Mouse (Mus musculus): ENCODE data around the gene Noc3l. TPM values are rescaled to one million over a fixed set of nuclear protein-coding genes. Genes with fewer than 3 reads are reported as not detected.

Gene Noc3l
- 10 to 100 TPM; 15.2 to 20.5 (median 16.4) TPM for total RNA-seq (2022)

DNA sequence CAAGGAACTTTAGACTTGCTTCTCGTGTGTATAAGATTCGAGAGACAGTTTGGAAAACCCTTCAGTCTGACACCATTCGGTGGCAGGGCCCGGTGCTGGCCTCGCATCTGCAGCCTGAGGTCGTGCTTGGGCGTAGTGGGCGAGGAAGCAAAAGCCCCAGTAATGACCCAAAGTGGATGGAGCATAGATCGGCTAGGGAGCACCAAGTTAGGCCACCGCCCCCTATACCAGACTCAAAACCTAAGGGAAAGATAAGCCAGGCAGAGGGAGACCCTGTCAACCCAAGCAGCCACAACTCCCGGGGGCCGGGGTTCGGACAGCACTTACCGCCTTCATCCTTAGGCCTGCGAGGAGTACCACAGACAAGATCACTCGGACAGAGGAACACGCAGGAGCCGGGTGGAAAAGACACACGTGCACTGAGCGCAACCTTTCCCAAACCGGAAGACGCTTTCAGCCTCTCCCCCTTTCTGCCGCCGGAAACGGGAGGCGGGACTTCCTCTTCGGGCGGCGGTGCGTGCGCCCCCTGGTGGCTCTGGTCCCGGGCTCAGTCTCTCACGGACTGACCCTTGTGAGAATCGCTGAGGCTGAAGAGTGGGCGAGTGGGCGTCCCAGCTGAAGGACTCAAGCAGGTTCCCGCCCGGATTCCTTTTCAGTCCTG lies at the start of gene Noc3l:
Gene Noc3l, minus strand, starts transcription at position 472 of the 661 bp plus-strand sequence.
- DNase-seq: peak; percentile 87

DNA sequence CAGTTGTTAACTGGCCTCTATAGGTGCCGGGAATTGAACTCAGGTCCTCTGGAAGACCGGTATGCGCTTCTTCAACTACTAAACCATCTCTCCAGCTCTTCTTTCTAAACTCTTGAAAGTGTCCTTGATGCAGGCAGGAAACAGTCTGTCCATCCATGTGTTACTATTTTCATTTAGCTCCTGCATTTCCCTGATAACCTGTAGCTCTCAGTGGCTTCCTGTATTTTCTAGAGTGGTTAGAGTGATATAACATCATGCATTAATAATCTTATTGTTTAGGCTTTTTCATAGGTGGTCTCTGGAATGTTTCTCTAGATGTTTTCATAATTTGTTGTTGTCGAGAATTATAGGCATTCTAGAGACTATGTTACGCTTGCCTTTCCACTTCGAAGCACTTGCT lies 43.5 kb upstream of the Noc3l start:
- DNase-seq: no peak

DNA sequence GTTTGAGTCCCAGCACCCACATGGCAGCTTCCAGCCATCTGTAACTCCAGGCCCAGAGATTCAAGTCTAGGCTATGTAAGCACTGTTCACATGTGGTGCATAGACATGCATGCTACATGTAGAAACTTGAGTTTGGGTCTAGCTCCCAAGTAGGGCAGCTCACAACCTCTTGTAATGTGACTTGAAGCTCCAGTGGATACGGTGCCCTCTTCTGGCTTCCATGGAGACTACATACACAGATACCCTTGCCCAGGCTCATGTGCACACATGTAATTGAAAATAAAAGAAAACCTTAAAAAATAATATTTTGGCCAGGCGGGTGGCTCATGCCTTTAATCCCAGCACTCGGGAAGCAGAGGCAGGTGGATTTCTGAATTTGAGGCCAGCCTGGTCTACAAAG lies 39.2 kb upstream of the Noc3l start:
- DNase-seq: no peak

DNA sequence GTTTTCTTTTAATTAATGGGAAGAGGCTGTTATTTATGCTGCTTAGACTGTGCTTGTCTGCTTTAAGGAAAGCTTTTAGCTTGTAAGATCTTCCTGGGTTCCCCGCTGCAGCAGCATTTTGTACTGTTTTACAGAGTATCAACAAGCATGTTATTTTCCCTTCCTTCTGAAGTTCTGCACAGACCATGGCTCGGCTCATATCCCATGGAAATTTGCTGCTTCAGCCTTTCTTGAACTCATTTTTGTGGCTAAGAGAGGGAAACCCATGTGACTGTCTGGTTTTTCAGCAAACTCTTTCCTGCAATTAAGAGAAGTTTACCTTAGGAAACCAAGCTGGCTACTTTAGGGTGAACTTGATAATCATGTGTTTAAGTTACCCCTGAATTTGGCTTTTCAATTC lies 27.3 kb upstream of the Noc3l start:
- DNase-seq: no peak

DNA sequence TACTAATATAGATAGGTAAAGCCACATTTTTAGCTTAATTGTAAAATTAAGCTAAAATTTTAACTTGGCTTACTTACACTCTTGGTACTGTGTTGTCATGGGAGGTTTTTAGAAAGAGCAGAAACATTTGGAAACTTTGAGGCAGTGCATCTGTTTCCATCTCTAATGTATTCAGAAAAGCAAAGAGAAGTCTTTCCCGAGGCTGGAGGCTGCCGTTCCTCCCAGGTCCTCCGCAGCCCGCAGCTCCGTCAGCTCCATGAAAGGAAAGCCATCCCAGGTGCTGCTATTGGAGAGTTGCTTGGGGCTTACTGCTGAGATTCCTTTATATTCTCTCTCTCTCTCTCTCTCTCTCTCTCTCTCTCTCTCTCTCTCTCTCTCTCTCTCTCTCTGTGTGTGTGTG lies 25.8 kb upstream of the Noc3l start:
- no peak for DNase-seq

DNA sequence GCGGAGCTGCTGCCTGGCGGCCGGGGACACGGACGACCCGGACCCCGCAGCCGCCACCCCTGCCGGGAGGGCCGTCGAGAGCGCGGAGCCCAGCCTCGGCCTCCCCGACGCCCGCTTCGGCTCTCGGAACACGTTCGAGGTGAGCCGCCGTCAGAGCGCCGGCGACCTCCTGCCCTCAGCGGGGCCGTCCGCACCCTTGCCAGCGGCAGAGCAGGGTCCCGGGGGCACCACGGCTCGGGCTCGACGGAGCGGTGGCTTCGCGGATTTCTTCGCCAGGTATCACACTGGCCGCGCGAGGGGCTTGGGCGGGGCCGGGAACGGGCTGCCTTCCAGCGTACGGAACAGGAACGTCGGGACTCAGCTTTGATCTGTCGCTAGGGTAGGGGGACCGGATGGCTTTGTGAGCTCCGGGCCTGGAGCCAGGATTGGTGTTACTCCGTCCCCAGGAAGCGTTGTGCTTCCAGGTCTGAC lies 18.2 kb upstream of the Noc3l start:
- peak; percentile 53 for DNase-seq

DNA sequence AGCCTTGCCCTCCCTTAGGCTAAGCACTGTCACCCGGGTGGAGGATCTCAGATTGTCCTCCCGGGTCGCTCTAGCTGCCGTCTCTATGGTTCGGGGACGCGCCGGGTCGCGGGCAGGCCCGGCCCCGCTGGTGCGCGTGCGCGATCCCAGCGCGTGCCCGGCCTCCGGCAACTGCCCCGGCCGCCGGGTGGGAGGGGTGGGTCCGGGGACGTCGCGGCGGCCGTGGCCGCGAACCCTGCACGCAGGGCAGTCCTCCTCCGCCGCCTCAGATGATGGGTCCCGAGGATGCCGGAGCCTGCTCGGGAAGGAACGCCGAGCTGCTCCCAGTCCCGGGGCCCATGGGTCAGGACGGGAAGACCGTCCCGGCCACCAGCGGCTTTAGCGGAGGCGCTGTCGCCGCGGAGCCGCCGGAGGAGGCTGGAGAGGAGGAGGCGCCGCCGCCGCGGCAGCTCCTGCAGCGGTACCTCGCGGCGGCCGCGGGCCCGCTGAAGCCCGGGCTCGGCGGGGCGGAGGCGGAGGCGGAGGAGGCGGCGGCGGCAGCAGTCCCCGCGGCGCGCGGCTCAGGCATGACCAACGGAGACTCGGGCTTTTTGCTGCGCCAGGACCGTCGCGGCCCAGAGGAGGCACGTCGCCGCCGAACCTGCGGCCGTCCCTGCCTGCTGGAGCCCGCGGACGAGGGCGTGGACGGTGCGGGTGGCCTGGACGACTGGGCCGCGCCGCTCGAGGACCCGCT lies 17.6 kb upstream of the Noc3l start, which contains the start of gene Tbc1d12:
Gene Tbc1d12, plus strand, starts transcription at position 142 of the 733 bp plus-strand sequence.
- peak; percentile 86 for DNase-seq

DNA sequence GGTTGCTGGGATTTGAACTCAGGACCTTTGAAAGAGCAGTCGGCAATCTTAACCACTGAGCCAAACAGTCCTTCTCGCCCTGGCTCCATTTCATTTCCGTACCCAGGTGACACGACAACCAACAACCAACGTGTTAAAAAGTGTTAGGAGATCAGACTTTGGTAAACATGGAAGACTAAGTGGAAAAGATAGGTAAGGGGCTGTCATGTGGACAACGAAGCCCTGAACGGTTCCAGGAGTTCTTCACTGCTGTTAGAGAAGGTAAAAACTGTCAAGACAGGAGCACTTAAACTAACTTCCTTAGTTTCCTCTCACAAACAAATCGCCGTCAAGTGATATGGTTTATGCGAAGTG lies 17.0 kb upstream of the Noc3l start:
- DNase-seq: no peak

DNA sequence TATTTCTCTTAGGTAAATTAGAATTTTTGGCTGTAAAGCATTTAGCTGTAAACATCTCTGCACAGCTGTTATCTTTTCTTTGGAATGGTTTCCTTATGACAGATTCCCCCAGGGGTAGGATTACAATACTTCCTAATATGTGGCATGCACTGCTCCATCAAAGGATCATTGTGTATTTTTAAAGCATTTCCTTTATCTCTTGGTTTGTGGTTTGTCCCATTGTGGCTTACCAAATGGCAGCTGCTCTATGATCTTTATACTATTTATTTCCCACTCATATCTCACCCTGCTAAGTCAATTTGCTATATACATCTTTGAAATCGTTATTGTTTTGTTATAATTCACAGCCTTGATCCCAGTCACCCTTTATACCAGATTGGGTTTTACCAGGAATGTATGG lies 14.2 kb upstream of the Noc3l start:
- no peak for DNase-seq

DNA sequence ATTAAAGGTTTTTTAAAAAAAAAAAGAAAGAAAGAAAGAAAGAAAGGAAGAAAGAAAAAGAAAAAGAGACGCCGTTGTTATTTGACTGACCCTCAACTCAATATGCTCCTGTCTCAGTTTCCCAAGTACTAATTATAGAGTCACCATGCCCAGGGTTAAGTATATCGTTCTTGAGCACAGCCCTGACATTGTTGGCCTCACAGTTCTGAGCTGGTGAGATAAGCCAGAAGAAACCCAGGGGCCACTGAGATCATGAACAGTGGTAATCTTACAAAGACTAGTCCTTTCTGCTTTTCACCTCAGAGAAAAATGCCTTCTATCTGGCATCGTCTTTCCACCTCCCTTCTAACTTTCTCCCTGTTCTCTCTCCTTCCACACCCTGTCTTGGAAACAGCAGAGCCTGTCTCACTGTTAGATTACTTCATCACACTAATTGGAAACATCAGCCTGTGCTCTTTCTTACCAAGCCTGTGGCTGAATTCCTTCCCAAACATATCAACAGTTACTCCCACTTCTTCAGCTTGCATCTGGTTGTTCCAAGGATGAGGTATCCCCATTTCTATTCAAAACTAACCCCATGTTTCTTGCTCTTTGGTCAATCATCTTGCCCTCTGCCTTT lies 1.3 kb upstream of the Noc3l start:
- DNase-seq: no peak

DNA sequence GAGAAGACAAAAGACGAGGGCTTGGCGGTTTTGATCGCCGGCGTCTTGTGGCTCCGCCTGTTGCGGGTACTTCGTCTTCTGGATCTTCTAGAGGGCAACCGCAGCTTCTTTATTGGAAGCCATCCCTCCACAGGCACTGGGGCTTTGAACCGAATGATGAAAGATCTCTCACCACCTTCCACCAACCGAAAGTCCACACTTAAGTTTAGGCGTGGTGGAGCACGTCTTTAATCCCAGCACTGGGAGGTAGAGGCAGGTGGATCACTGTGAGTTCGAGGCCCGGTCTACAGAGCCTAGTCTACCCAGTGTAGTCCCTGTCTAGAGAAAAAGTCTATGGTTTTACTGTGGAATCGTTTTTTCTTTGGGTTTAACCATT lies 378 bp upstream of the Noc3l start:
- no peak for DNase-seq

DNA sequence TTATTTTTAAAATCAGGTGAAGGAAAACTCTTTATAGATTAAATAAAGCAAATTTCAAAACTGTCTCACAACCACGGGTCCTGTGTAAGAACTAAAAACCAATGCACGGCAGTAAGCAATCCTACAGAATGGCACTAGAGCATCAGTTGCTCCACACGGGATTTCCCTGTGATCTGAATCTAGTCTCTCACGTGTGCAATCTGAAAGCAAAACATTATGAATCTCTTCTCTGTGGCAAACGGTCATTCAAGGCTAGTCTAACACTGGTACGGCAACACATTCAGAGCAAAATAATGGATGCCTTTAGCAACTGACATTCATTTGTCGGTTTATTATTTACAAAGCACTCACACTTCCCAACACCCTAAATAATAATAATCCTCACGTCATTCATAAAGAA lies 846 bp downstream of the Noc3l start:
- no peak for DNase-seq

DNA sequence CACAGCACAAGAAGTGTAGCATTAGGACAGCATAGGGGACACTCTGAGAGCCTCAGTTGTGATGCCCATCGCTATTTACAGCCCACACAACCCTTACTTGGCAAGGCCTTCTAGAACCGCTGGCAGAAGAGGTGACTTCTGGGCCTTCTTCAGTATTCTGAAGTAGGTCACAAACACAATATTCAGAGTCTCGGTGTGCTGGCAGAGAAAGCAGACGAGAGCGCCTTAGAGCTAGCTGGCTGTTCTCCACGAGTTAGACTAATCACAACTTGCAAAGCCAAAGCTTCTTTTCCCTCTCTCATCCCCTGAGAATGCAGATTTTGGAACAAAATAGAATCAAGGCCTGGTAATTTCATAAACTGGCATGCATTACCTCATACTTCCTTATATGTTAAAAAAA lies 20.2 kb downstream of the Noc3l start:
- DNase-seq: no peak

DNA sequence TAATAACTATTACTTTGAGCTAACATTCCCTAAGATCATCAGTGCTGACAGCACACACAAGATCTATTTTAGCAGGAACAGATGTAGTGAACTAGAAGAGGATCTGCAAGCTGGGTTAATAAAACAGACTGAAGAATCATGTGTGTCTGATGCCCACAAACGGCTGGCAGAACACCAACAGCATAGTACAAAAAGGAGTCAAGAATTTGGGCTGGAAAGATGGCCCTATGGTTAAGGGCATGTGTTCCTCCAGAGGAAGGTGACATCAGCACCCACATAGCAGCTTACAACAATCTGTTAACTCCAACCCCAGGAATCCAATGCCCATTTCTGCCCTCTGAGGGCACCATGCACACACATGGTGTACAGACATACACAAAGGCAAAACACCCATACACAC lies 20.7 kb downstream of the Noc3l start:
- no peak for DNase-seq

DNA sequence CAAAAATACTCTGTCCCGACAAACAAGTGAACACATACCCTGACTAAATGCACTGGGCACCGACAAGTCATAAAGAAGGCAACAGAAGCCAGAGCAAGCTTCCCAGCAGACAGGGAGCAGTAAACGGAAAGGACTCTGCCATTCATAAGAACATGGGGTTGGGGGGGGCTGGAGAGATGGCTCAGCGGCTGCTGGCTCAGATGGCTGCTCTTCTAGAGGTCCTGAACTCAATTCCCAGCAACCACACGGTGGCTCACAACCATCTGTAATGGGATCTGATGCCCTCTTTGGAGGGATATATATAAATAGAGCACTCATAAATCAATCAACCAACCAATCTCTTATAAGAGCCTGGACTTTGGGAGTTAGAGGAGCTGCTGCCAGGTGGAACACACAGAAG lies 22.5 kb downstream of the Noc3l start:
- no peak for DNase-seq

DNA sequence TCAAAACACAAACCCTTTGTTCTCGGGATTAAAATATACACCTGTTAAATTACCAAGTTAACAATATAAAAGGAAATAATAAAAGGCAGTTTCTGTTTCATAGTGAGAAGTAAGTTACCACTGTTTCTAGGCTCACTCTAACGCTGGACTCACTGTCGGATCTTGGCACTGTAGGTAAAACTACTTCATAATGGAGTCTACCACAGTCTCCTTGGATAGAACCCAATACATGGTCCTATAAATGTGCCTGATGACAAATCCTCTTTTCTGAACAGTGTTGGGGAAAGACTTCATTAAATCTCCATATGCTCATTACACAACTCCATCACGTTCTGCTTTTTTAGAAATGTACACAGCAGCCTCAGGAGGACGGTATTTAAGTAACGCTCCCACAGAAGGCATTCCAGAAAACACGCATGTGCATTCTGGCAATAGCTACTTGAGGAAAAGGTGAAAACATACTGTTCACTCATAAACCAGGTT lies 25.4 kb downstream of the Noc3l start:
- DNase-seq: no peak

DNA sequence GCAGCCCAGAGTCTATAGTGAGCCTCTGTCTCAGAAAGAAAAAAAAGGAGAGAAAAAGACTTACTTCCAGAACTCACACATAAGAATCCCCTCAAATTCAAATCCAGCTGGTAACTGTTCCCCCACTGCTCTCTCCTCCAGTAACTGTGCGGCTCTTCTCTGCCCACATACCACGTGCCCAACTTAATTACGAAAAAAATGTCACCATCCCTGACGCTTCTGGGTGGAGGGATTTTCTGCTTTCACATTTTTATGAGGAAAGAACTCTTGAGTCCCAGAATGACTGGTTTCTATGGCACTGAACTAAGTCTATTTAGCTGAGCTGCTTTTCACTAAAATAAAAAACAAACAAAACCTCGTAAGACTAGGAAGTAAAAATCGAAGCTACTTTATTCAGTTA lies 31.3 kb downstream of the Noc3l start:
- no peak for DNase-seq

DNA sequence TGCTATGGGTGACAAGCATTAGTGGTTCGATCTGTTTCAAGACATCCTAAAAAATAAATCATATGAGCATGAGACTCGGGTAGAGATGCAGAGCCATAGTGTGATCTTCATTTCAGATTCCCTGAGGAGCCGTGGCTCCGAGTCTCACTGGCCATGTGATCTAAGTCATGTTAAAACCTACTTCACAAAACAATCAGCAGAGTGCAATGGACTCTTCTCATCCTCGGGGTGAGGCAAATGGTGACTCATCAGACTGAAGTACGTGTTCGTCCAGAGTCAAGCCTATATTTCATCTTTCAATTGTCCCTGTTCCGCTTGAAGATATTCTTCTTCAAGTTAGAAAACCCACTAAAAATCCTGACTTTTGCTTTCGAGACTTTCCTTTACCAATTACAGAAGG lies 35.5 kb downstream of the Noc3l start:
- no peak for DNase-seq

DNA sequence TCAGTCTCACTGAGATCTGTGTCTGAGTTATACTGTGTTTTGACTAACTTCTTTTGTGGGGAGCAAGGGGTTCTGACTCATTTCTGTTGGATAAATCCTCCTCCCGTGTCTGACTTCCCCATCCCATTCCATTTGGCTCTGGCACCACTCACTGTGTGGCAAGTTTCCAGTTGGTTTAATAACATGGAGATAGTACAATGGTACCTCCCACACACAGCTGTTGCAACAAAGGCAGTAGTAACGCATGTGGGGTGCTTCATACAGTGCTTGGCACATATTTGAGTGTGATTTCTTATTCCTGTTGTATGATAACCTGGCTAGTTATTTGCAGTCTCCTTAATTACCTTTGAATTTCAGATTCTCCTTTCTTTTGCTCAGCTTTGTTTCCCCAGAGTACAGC lies 40.2 kb downstream of the Noc3l start:
- no peak for DNase-seq

DNA sequence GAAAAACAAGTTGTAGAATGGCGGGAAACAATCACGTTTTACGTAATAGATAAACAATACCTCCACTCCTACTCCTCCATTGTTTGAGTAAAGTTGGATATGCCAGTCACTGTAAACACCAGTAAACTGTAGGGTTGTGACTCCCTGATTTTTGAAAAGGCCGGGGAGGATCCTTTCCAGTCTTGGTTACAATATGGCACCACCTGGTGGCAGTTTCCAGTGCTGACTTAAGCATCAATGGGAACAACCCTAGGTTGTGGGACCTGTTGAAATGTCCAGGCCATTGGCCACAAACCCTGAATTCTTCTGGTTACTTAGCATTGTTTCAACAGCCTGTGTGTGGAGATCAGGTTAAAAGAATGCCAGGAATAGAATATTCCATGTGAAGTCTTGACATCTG lies 43.5 kb downstream of the Noc3l start:
- no peak for DNase-seq

DNA sequence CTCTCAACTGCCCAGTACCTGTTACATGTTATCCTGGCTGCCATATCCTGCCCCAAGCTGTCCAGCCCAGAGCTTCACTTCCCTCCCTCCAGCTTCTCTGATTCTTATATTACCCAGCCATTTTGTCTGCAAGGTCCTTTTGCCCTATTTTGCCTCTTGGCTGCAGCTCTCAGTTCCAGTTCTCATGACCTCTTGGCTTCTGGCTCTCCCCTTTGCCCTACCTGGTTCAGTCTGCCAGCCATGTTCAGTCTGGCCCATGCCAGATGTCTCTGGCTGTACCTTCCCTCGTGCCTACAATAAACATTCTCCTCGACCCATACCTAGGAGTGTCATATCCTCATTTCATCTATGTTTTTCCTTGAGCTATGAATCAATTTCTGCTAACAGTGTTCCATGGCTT lies 52.7 kb downstream of the Noc3l start:
- DNase-seq: no peak

DNA sequence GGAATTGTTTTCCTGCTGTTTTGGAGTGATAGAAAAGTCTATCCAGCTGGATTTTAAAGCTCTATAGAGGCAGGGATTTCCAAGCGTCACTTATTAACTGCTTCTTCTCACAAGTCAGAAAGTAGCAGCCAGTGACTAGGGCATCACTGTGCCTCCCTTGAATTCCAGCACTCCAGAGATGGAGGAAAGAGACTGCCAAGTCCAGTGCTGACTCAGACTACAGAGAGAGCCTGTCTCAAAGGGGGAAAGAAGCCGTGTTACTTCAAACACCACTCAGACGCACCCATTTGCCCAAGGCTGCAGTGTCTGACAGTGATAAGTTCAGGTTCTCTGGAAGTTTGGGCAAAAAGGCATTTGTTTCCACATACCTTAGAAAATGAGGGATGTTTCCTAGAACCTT lies 58.6 kb downstream of the Noc3l start:
- DNase-seq: no peak

DNA sequence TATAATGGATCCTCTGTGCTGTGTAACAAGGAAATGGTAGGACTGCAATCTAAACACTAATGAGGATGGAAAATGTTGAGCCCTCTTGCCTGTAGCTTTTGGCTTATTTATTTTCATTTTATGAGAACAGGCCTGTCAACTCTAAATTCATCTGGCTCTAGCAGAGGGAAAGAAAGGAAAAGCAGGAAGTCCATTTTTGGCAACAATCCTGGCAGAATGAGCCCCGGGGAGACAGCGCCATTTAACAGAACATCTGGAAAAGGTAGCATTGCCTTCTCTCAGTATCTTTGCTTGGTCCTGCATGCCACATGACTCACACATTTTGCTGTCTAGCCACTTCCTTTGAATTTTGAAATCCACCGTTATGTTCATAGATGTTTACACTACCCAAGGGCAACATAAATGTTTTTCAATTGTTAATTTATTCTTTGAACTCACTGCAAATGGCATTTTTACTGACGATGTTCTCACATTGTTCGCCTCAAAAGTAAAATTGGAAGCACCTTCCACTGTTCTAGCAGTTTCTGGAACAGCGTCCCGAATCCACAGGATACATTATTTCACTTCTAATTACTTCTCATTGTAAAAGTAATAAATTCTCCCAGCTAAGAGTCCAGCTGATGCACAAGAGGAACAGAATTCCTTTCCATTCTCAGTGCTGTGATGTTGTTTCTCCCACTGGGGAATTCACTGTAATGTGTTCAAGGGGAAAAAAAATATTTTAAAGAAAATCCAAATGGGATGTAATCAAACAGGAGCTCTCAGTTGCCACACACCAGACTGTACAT lies 60.2 kb downstream of the Noc3l start:
- no peak for DNase-seq

Measured in adrenal gland, adult 8-10 months (tissue).